Mouse (Mus musculus) CD4-positive helper T cell, adult 2 months (primary cell): ENCODE measurements around the gene Kctd11.

Experiments
- DNase-seq: peaks from one replicate; pipeline ENCODE4 v3.0.0-alpha.2; 2012; ENCODE audit warnings: low read depth, missing footprints, low spot score

The Kctd11 gene

GRCm38 (mm10) chr11:69912716-69913530 is 31.7 kb upstream of the Kctd11 start:
- no peak for DNase-seq

- no peak for DNase-seq
Measured at GRCm38 (mm10) chr11:69911701-69912100, 30.5 kb upstream of the Kctd11 start.

DNA sequence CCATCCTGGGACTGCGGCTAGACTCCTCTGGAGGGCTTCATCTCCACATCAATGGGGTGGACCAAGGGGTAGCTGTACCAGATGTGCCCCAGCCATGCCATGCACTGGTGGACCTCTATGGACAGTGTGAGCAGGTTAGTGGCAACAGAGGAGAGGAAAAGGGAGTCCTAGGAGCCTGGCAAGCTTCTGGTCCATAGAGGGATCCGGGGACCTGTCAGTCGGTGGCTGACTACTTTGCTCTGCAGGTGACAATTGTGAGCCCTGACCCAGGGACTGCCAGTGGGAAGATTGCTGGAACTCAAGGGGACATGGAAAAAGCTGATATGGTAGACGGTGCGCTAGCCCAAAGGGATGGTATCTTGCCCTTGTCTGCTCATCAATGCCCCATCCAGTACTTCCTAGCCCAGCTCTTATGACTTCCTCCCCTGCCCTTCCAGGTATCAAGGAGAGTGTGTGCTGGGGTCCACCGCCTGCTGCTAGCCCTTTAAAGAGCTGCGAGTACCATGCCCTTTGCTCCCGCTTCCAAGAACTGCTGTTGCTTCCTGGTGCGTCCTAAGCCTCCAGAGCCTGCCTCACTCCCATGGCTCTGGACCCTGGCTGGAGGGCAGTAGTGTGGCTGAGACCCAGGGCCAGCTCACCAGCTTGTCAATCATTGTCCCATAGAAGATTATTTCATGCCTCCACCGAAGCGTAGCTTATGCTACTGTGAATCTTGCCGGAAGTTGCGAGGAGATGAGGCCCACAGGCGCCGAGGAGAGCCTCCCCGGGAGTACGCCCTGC is 29.8 kb upstream of the Kctd11 start:
- no peak for DNase-seq

DNA sequence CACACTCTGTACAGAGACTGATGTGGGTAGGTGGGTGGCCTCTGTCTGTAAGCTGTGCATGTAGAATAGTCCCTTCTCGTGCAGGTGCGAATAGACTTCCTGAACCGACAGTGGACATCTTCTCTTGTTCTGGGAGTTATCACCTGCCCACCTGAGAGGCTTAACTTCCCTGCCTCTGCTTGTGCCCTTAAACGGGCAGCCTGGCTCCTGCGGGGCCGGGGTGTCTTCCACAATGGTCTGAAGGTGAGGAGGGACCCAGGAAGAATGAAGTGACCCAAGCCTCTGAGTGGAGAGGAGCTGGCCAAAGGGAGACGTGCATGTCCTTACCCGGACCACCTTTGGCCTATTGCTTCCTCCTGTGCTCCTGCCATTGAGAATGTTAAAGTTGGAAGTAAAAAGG is 29.0 kb upstream of the Kctd11 start:
- DNase-seq, result no peak

- DNase-seq, result no peak
Measured at GRCm38 (mm10) chr11:69909174-69909573, 28.0 kb upstream of the Kctd11 start.

- no peak for DNase-seq
Measured at GRCm38 (mm10) chr11:69908645-69909044, 27.4 kb upstream of the Kctd11 start.

GRCm38 (mm10) chr11:69904311-69904710 is 23.1 kb upstream of the Kctd11 start:
- no peak for DNase-seq

- DNase-seq, result no peak
Measured at GRCm38 (mm10) chr11:69902972-69903371, 21.8 kb upstream of the Kctd11 start.

DNA sequence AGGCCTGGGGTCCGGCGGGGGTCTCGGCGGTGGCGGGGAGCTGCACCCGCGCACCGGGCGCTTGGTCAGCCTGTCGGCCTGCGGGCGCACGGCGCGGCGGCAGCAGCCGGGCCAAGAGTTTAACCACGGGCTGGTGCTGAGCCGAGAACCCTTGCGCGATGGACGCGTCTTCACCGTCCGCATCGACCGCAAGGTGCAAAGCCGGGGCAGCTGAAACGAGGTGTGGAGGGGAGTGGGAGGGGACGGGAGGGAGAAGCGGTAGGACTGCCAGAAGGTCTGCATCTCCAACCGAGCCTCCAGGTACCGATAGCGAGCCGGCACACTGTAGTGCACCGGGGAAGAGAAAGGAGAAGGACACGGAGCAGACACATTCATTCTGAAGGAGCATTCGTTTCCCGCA is 20.8 kb upstream of the Kctd11 start:
- DNase-seq, result no peak

- peak; percentile 96 for DNase-seq
Measured at GRCm38 (mm10) chr11:69901406-69901846, 20.2 kb upstream of the Kctd11 start.

- DNase-seq, result peak; percentile 95
Measured at GRCm38 (mm10) chr11:69900471-69901405, 19.5 kb upstream of the Kctd11 start, which contains the start of the genes 2810408A11Rik and Neurl4. TSS of gene 2810408A11Rik (minus strand) at chr11:69900987. TSS of gene Neurl4 (plus strand) at chr11:69901072.

GRCm38 (mm10) chr11:69899870-69900269 is 18.7 kb upstream of the Kctd11 start:
- no peak for DNase-seq

- DNase-seq, result peak; percentile 83
Measured at GRCm38 (mm10) chr11:69895291-69895690, 14.1 kb upstream of the Kctd11 start, which contains the start of gene Acap1. TSS of gene Acap1 (minus strand) at chr11:69895539.

DNA sequence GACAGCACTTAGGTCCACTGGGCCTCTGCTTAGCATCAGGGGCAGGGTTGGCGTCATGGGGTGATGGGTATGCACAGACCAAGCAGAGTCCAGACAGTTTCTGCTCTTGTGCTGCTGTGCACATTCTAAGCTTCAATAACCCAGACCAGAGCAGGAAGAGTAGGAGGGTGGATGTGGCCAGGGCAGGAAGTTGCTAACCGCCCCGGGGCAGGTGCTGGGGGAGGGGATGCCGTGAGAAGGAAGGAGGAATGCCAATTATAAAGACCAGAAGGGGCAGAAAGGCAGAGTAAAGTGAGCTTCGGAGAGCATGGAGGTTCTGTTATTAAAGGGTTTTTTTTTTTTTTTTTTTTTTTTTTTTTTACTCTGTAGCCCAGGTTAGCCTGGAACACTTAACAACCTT is 13.5 kb upstream of the Kctd11 start:
- peak; percentile 90 for DNase-seq

DNA sequence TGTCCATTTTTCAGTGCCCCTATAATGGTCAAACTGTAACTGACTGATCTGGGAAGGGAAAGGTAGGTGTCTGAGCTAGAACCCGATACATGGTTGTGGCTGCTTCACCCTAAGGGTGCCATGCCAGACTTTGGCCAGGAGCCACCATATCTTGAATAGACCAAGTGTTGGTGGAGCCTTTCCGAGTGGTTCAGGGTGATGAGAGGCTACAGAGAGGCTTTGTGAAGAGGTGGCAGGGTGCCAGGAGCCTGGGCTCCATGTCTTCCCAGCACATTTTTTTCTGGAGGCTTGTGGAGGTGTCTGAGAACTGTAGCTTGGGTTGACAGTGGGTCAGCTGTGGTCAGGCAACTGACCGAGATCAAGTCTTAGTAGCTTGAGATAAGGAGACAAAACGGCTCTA is 10.3 kb upstream of the Kctd11 start:
- DNase-seq, result no peak

DNA sequence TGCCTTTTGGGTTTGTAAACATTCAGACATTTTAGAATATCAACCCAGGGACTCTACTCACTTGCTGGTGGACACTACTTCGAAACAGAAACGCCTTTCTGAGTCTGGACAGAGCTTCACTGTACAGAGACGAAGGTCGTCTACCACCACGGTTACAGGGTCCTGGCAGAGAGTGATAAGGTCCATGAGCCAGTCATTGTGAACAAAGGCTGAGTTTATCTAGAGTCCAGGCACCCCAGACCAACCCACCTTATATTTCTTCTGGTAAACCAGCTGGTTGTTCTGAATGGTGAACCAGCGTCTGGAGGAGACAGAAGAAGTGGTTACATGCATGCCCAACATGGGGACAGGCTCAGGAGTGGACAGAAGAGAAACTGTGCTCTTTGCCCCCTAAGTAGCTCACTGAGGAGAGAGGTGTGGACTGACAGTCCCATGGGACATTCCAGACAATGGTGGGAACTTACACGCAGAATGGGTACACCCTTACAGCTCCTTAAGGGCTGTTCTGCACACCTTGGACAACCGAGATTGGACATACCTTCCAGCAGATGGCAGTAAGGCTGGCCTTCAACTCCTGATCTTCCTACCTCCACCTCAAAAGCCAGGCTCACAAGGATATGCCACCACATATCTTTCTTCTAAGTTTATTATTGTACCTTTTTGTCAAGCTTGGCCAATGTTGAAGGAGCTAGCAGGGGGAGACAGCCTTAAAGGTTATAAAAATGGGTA is 5.9 kb upstream of the Kctd11 start:
- no peak for DNase-seq

DNA sequence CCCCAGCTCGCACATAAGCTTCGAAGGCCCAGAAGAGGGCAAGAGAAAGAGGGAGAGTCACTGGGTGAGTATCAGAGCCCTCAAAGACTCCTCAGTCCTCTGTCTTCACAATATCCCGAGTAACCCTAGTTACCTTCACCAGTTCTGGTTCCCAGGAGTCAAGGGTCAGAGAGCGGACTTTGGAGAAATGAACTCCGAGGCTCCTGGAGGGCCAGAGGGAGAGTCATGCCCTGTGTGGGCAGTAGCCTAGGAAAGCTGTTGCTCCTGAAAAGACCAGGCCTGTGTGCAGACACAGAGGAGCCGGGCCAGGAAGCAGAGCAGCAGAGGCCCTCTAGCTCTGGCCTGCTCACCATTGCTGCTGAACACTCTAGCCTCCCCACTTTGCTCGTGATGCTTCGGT is 3.5 kb upstream of the Kctd11 start:
- no peak for DNase-seq

- no peak for DNase-seq
Measured at GRCm38 (mm10) chr11:69884240-69884639, 3.0 kb upstream of the Kctd11 start.

- DNase-seq, result no peak
Measured at GRCm38 (mm10) chr11:69883527-69884151, 2.4 kb upstream of the Kctd11 start.

DNA sequence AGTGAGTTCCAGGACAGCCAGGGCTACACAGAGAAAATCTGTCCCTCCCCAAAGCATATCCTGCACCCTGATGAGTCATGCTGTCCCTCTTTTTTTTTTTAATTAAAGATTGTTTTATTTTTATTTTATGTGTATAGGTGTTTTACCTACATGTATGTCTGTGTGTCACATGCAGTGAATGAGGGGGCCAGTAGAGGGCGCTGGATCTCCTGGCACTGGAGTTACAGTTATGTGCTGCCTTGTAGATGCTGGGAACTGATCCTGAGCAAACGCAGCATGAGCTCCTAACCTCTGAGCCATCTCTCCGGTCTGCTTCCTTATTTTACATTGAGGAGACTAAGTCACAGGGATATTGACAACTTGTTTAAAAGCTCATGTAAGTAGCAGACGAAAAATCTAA is 1.9 kb upstream of the Kctd11 start:
- peak; percentile 65 for DNase-seq
